Mouse (Mus musculus): Measurements from ENCODE around the gene Iffo2.

Gene Iffo2

GRCm38 (mm10) chr4:139646916-139647315, 116.6 kb downstream of the Iffo2 start:
- DNase-seq = no peak

DNA sequence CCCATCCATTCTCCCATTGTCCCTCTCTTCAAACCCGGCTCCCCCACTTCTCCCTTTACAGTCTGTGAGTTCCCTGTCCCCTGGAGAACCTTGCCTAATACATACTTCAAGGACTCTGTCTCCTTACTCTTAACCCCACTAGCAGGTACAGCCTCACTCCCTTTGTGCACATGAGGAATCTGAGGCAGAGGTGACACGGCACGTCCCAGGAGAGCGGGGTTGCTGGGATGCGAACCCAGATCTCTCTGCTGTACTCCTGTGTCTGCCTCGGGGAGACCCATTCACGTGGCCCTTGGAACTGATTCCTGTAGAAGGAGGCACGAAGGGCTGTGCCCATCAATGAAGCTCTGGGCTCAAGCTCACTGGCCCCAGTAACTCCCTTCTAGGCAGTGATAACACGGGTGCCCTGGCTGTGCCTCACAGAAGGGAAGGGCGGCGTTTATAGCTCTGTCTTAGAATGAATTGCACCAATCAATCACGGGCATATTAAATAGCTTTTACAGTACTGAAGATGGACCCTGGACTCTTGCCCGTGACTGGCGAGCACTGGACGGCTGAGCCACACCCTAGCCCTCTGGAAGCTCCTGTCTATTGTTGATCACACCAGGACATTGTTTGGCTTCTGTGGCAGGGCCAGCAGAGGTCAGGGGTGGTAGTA, 119.9 kb downstream of the Iffo2 start:
- DNase-seq = no peak

DNA sequence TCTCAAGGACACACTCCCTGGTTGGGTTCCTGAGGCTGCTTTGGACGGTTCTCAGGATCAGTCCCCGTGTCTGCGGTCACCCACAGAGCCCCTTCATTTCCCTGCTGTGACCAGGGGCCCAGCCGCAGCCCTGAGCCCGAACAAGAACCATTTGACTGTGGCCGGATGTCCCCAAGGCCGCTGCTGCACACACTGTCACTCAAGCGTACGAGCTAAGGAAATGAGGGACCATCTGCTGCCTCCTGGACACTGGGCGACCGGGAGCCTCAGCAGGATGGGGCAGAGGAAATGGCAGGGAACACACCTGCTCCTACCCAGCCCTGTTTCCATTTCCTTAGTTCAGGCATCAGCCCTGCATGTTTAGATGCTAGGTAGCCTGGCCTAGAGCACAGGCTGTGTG, 120.6 kb downstream of the Iffo2 start:
- peak; percentile 37 to 39 for DNase-seq

GRCm38 (mm10) chr4:139653238-139653637, 122.9 kb downstream of the Iffo2 start, which contains the start of gene Tas1r2:
TSS of gene Tas1r2 (plus strand) at chr4:139653538.
- DNase-seq = no peak

DNA sequence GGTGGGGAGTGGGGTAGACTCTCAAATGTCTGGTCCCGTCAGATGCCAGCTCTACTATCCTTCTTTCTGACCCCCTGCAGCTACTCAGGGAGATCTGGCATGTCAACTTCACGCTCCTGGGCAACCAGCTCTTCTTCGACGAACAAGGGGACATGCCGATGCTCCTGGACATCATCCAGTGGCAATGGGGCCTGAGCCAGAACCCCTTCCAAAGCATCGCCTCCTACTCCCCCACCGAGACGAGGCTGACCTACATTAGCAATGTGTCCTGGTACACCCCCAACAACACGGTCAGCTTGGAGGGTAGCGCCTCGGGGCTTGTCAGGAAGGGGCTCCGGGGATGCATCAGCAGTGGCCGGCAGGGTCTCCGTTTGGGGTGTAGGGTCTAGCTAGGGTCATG, 131.5 kb downstream of the Iffo2 start:
- DNase-seq = peak in 1 of 2 experiments; percentile 43

- DNase-seq = no peak
Measured at GRCm38 (mm10) chr4:139667632-139668031, 137.3 kb downstream of the Iffo2 start.

GRCm38 (mm10) chr4:139669847-139670246, 139.5 kb downstream of the Iffo2 start:
- DNase-seq = peak; percentile 69 to 82
